Mouse (Mus musculus): ENCODE data around the gene Nlrp10.

Nlrp10 gene

DNA sequence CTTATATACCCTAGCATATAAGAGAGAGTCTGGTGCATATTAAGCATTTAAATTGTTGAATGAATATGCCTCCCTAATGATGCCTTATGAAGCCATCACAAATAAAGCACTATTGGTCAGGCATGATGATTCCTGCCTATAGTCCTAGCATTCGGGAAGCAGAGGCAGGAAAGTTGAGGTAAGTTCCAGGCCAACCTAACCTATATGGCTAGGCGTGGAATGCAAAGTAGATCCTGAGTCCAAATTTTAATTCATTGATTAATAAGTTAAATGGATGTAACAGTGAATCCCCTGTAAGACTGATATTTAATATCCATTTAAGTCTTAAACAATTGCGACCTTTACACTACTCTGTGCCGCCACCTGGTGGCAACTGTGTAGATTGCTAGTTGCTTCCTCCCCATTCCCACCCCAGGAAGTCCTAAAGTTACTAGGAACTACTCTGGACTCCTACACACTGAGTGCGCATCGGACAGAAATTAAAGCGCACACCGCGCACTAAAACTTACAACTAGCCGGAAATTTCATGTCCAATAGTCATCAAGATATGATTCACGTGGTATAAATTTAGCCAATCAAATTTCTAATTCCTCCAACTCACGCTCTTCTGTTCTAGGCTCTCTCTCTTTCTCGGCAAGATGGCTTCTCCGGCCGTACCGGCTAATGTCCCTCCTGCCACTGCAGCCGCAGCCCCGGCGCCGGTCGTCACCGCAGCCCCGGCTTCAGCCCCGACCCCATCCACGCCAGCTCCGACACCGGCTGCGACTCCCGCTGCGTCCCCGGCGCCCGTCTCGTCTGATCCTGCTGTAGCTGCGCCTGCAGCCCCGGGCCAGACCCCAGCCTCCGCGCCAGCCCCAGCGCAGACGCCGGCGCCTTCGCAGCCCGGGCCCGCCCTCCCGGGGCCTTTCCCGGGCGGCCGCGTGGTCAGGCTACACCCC lies 4.1 kb upstream of the Nlrp10 start, which contains the start of gene Eif3f:
Gene Eif3f (plus strand): TSS at position 624 of the 938 bp plus-strand sequence.
- ChIA-PET POLR2A (interaction anchor here (0.7 to 5.9 kb wide), 12 partner anchors 9 to 149 kb away, joined by 3 to 47 read pairs (median 4); no protein-coding TSS in a partner anchor), CTCF (interaction anchor here in 1 of 4 experiments (0.5 to 1.3 kb wide), 2 partner anchors 10 to 684 kb away, joined by 3 to 4 read pairs; no protein-coding TSS in a partner anchor)

DNA sequence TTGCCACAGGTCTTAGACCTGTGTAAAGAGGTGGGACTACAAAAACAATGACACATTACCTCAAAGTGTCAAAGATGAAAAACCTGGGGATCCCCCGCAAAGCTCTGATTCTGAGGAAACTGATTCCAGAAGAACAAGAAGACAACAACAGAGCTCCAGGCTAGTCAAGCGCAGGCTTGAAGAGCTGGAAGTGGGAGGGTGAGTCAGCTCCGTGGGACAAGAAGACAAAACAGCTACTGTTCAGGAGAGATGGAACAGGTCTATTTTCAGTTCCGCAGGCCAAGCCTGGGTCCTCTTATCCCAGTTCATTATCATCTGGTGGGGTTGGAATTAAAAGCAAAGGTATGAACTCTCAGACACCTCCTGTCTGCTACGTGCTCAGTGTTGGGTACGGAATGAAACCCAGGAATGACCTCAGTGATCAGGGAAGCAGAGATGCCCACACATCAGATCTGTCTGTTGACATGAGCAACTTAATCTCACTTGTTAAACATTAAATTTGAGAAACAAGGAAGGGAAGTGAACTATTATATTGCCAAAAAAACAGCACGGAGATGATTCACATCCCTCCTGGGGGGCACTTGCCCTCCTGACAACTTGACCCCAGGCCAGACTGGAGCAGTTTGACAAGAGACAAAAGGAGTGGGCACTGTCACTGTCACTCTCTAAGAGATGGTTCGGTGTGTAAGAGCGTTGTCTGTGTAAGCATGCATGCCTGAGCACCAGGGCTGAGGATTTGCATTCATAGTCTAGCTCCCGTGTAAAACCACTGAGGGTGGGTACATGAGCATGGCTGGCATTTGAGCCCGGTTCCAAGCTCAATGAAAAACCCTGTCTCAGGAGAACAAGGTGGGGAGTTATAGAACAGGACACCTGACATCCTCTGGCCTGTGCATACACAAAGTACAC lies 1.4 kb downstream of the Nlrp10 start:
- POLR2A ChIA-PET = no interaction called here
- CTCF ChIA-PET = no interaction called here

DNA sequence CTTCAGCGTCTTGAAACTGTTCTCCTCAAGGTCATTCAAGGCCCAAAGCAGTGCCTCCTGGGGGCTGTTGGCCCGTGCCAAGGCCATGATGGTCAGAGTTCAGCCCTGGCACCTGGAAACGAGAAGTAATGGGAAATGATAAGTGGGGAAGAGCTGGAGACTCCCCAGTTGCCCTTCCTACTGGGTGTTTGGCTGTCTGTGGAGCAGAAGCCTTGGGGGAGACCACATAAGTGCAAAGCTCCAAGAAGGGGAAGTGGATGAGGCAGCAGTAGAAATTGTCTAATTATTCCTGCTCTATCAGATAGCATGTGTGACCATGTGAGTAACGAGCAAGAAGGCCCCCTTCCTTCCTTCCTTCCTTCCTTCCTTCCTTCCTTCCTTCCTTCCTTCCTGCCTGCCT lies 2.9 kb downstream of the Nlrp10 start:
- POLR2A ChIA-PET = no interaction called here
- CTCF ChIA-PET = no interaction called here

DNA sequence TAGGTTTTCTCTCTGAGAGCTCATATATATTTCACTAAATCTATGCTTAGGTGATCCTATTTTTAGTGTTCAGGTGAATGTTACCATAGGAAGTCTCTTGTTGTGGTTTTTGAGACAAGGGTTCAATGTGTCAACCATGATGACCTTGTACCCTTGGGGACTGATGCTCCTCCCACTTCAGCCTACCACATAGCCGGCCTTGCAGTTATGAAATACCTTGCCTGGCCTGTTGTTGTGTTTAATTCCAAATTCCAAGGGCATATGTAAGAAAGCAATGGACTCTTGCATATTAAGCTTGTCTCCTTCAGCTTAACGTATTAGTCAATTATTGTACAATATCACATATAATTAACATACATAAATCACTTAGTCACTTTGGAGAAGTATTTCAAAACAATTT lies 26.0 kb downstream of the Nlrp10 start:
- POLR2A ChIA-PET = interaction anchor here in 2 of 4 experiments (0.6 to 1.1 kb wide), 2 partner anchors 26 to 31 kb away, joined by 3 read pairs; partner anchors contain the start of gene Nlrp10 (in 1 of the 2)
- CTCF ChIA-PET = no interaction called here

DNA sequence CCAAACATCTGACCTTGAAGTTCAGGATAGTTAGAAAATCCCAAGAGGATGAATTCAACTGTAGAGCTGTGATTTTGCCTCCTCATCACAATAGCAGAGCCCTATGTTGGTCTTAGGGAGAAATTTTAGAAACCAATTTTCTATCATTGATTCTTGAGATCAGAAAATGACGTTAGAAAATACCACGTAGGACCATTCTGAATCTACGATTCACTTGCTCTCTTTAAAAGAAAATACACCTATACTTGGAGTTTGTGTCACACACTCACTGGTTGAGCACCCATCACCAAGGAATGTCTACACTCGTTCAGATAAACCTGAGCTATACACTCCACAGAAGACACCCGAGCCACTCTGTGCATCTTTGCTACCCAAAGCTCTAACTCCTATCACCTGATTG lies 35.7 kb downstream of the Nlrp10 start, which contains the start of gene Olfr519:
Gene Olfr519 (minus strand): TSS at position 101 of the 400 bp plus-strand sequence.
- ChIA-PET POLR2A (no interaction called here), CTCF (no interaction called here)

DNA sequence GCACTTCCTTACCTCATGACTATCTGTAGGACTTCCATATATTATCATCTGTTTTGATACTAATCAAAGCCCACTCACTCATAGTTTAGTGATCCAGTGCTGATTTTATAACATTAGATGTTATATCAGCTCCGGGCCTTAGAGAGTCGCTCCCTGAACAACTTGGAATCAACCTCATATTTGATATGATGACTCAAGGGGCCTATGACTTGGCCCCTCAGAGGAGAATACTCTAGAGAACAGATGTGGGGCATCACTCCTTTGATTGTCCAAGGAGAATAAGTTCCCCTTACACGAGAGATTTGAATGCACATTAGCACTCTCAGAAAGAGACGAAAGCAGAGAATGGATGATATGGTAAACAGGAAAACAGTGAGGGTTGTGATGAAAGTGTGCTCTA lies 45.1 kb downstream of the Nlrp10 start, which contains the start of gene Olfr518:
Gene Olfr518 (minus strand): TSS at position 101 of the 400 bp plus-strand sequence.
- ChIA-PET POLR2A (no interaction called here), CTCF (no interaction called here)

DNA sequence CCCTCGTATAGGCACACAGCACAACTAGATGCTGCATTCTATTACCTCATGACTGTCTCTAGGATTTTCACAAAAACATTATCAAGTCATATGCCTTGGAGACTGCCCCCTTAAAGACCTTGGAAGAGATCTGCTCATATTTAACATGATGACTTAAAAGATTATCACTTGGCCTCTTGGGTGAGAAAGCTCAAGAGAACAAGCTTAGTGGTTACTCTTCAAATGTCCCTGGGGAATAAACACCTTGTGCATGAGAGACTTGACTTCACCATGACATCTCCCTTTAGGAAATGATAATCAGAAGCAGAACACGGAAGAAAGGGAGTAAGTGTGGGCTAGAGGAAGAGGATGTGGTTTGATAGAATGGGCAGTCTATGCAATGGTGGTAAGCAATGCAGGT lies 57.7 kb downstream of the Nlrp10 start, which contains the start of gene Olfr517:
Gene Olfr517 (minus strand): TSS at position 101 of the 400 bp plus-strand sequence.
- POLR2A ChIA-PET = interaction anchor here in 1 of 4 experiments (0.5 kb wide), 1 partner anchor 43 kb away, joined by 3 read pairs; no protein-coding TSS in a partner anchor
- CTCF ChIA-PET = no interaction called here

Data from embryonic stem cell, embryonic (primary cell).